Mouse (Mus musculus): ENCODE data around the gene H13.
A peak's percentile ranks its signal among the peaks of the same experiment; 100 is the strongest.

Gene H13

DNA sequence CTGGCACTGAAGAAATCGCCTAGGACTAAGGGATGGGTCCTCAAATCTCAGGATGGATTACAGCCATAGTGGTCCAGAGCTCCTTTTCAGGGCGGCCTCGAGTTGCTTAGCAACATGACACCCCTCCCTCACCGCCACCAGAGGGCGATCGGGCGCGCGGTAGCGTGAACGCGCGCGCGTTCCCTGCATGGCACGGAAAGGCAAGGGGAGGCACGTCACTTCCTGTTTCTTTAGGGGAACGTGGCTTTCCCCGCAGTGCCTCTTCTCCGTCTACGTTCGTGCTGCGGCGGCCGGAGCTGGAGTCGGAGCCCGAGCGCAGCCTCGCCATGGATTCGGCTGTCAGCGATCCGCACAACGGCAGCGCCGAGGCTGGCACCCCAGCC lies at the start of gene H13:
Gene H13, plus strand, starts transcription at position 206 of the 383 bp plus-strand sequence.
- DNase-seq, result peak; percentile 94

DNA sequence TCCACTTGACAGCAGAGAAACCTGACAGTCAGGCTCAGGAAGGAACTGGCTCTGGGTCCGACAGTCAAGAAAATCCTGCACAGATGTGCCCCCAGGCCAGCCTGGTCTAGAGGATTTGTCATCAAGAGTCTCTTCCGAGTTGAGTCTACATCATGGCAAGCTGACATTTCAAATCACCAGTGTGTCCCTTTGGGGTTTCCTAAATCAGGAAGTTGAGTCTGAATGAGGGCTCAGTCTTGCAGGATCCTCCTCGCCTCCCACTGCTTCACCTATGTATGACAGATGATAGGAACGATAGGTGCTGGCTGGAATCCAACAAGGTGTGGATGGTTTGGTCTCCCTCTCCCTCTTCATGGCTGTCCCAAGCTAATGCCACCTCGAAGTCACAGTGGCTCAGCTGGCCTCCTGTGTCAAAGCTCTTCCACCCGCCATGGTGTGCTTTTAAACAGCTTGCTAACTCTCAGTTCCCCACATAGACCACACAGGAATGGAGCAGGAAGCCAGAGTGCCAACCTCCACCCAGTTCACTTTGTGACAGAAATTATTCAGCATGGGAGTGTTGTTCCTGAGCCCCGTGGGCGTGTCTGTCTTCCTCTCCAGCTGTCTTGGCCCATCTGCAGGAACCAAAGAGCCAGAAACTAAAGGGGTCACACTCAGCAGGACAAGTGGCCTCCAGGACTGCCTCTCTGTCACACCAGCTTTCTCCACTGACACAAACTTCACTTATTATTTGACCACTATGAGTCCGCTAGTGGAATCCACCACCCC lies 48.7 kb upstream of the H13 start:
- DNase-seq, result no peak

DNA sequence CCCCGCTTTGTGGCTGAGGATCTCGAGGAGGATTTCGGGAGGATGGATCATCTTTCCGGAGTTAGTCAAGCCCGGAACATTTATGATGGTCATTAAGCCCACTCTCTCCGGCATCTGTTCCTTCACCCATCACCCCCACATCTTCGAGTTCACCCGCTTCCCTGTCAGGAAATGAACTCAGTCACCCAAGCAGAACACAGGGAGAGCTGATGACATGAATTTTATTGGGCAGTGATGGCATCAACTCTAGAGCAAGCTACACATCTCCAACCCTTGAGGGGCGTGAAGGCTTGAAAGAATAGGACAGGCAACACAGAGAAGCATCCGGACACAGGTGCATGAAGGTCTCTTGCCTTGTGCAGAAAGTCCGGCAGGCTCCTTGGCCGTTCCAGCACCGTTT lies 47.1 kb upstream of the H13 start:
- DNase-seq, result no peak

DNA sequence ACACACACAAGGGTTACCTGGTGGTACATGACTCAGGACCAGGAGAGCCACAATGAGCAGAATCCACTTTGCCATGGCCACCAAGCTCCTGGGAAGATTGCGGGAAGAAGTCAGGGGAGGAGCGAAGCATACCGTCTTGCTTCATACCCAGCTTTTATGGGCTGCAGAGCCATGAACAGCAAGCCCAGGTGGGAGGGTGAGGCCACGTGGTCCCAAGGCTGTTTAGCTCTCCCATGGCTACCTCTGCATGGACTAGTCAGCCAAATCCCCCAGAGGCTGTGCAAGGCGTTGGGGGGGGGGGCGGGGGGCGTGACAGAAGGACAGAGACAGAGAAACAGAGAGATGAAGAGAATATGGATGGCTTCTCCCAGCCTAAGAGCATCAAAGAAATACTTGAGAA lies 46.3 kb upstream of the H13 start, which contains the start of gene Defb25:
Gene Defb25, minus strand, starts transcription at position 101 of the 400 bp plus-strand sequence.
- no peak for DNase-seq

DNA sequence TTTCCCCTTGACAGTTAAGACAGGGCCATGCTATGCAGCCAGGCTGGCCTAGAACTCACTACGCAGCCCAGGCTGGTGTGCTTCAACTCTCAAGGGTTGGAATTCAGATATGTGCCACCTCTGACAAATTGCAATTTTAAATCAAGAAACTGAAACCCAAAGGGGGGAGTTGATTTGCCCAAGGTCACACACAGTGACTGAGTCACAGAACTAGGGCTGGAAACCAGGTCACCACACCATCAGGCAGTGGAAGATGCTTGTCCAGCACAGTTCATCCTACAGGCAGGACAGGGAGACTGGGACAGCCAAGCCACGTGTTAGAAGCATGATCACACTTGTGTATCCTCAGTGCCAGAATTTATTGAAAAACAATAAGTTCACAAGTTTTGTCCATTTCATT lies 44.7 kb upstream of the H13 start:
- no peak for DNase-seq

DNA sequence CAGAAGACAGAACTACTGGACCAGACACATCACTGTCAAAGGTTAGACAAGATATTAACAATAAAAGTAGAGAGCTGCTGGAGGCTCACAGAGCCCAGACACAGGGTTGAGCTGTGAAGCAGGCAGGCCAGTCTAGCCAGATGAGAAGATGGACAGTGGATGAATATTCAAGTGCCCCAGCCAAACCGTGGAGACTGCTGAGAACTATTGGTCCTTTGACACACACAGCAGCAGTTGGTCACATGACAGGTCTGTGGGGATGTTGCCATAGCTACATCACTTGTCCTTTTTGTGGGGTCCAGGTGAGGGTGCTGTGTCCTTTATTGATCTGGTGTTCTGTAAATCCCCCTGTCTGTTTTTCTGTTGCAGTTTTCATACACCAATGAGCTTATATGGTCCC lies 44.0 kb upstream of the H13 start:
- DNase-seq, result no peak

DNA sequence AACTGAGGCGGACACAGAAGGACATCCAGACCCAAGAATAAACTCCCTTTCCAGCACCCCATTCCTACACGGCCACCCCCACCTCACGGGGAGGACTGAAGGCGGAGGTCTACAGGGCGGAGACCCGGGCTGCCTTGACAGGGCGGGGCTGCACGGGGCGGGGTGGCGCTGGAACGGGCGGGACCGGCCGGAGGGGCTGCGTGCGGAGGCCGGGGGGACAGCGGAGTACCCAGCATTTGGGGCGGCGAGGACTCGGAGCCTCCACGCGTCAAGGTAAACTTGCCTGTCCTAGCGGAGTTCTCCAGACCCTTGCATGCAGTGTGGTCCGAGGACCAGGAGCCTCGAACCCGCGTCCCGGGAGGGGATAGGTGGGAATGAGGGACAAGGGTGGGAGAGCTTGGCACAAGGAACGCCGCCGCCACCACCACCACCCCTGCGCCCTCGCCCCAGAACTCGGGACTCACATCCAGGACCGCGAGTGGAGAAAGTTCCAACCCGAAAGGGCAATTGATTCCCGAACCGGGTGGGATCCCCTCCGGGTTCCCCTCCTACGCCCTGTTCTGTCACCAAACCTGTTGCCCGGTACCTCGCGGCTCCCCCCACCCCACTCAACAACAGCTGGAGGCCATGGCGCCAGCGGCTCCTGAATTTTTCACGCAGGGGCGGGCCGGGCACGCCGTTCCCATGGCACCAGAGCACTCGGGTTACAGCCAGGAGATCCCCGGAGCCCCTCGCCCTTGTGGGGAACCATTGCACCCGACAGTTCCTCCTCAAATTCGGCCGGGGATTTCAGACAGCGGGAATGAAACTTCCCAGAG lies 42.3 kb upstream of the H13 start, which contains the start of gene Rem1:
Gene Rem1, plus strand, starts transcription at position 178 of the 818 bp plus-strand sequence.
- no peak for DNase-seq

DNA sequence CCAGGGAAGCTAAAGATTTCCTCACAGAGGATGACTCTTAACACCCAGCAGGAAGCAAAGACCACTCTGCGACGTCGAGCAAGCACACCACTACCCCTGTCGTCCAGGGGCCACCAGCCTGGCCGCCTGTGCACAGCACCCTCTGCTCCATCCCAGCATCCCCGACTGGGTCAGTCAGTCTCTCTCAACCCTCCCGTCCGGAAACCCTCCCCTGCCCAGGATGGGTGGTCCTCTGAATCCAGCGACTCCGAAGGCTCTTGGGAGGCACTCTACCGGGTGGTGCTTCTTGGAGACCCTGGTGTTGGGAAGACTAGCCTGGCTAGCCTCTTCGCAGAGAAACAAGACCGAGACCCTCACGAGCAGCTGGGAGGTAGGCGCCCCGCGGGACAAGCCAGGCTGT lies 41.2 kb upstream of the H13 start:
- DNase-seq, result no peak

DNA sequence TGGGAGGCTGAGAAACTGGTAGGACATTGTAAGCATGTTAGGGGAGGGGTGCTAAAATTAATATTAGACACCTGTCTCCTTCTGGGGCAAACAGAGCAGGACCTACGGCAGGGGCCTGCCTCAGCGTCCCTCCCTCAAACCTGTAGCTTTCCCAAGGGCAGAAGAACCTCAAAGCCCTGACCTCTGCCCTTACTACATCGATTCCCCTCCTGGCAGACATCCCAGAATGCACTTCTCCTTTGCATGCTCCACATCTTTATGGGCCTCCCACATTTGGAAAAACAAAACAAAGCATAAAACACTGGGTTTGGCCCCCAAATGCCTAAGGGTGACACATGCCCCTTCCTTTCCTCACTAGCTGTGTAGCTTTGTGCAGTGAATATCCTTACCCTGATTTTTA lies 40.0 kb upstream of the H13 start:
- DNase-seq, result no peak

DNA sequence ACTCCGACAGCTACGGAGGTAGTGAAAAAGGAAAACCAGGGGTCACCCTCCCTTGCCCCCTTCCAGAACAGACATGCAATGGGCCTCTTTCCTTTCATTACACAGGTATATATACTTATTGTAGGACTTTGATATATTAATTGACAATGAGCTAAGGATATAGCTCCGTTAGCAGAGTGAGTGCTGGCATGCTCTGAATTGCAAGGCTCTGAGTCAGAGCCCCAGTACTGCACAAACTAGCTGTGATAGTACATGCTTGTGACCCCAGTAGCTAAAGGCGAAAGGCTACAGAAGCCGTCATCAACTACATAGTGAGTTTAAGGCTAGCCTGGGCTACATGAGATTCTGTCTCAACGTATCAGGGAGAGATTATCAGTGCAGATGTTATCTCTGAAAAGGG lies 39.4 kb upstream of the H13 start:
- DNase-seq, result no peak

DNA sequence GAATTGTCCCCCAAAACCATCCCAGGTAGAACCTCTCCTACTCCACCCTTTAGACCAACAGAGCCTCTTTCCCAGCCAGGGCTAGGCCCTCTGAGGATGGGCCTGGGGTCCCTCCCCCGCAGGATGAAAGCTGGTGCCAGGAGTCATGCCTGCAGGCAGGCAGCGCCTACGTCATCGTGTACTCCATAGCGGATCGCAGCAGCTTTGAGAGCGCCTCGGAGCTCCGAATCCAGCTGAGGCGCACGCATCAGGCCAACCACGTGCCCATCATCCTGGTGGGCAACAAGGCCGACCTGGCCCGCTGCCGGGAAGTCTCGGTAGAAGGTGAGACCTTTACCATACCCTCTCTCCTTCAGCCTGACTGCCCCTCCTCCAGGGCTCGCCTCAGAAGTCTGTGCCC lies 35.9 kb upstream of the H13 start:
- DNase-seq, result no peak

DNA sequence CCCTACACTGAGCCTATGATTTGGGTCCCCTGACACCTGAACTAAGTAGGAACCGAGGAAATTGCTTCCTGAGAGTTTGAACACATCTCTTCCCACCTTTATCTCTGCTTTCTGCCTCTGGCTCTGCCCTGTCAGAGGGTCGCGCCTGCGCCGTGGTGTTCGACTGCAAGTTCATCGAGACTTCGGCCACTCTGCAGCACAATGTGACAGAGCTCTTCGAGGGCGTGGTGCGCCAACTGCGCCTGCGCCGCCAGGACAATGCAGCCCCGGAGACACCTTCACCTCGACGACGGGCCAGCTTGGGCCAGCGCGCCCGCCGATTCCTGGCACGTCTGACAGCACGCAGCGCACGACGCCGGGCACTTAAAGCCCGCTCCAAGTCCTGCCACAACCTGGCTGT lies 35.0 kb upstream of the H13 start:
- no peak for DNase-seq

DNA sequence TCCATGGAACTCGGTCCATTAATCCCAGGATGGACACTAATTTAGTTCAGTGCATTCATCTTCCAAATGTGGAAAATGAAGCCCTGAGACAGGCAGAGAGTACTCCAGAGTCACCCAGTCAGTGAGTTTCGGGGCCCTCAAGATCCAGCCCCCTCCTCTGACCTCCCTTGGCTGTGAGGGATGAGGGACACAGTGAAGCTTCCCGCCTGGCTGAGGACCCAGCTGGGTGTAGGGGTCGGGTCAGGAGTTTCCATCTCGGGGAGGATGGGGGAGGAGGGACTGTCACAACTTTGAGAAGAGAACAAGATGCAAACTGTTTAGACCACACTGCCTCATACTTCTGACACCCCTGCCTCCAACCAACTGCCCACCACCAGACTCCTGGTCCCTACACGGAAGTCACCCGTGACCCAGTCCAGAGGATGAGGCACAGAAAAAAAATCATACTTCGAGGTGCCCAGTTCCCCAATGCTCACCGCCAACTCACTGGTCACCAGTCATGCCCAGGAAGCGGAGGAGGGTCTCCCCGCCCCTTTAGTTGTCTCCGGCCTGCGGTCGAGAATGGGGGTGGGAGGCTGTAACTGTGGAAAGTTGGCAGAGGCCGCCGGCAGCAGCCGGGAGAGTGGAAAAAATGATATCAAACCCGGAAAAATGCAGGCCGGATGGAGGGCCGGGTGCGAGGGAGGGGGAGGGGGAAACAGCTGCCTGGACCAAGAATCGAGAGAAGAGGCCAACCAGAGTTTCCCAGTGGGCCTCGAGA lies 32.8 kb upstream of the H13 start:
- DNase-seq, result no peak

DNA sequence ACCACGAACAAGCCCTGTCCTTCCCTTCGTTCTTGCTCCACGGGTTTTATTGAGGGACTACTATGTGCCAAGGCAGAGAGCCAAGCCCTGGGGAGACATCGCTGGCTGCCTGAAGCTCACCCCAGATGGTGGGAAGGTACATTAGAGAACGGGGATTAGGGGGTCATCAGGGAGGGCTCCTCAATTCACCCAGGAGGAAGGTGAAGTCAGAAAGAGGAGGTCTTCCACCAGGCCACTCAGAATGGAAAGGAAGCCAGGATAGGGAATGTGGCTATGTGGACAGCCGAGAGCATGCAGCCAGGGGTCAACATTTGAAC lies 32.3 kb upstream of the H13 start:
- no peak for DNase-seq

DNA sequence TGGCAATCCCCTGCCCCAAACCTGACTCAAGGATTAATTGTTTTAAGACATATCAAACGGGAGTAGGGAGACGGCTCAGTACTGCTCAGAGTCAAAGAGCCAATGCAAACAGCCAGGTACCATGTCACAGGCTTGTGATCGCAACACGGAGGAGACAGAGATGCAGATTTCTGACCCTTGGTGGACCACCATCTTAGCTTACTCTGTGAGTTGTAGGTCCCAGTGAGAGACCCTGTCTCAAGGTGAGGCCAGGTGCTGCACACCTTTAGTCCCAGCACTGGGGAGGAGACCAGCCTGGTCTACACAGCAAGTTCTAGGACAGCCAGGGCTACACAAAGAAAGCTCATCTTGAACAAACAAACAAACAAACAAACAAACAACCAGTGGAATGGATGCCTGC lies 31.9 kb upstream of the H13 start:
- no peak for DNase-seq

DNA sequence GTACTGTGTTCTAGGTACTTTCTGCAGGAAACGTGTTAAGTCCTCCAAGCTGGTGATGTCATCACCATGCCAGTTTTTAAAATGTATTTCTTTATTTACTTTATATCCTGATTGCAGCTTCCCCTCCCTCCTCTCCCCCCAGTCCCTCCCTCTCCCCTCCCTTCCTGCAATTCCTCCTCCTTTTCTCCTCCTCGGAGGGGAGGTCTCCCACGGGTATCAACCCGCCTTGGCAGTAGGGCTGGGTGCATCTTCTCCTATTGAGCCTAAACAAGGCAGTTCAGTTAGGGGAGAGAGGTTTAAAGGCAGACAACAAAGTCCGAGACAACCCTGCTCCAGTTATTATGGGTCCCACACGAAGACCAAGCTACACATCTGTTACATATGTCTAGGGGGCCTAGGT lies 30.4 kb upstream of the H13 start:
- no peak for DNase-seq

DNA sequence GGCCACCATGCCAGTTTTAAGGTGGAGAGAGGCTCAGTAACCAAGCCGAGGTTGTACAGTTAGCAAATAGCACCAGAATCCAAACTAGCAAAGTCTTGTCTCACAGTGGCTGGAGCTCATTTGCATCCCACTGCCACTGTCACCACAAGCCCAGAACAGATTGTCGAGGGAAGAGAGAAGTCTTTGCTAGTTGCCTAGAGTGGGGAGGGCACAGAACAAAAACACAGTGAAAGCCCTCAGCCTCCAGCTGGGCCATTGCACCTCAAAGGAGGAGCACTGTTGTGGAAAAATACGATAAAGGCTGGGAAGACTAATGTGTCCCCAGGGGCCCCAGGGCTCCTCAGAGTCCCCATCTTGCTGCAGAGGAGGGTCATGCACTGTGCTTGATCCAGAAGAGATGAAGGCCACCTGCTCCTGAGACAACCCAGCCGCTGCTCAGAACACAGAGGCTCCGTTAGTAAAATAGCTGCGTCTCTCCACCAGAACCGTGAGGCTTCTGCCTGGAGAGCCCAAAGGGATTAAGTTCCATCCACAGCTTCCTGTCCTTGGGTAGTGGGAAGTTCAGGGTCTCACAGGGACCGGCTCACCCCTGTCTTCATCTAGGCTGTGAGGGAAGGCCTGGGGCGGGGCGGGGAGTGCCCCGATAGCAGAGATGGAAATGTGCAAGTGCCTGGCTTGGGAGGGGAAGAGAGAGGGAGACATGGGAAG lies 29.7 kb upstream of the H13 start:
- DNase-seq, result no peak

DNA sequence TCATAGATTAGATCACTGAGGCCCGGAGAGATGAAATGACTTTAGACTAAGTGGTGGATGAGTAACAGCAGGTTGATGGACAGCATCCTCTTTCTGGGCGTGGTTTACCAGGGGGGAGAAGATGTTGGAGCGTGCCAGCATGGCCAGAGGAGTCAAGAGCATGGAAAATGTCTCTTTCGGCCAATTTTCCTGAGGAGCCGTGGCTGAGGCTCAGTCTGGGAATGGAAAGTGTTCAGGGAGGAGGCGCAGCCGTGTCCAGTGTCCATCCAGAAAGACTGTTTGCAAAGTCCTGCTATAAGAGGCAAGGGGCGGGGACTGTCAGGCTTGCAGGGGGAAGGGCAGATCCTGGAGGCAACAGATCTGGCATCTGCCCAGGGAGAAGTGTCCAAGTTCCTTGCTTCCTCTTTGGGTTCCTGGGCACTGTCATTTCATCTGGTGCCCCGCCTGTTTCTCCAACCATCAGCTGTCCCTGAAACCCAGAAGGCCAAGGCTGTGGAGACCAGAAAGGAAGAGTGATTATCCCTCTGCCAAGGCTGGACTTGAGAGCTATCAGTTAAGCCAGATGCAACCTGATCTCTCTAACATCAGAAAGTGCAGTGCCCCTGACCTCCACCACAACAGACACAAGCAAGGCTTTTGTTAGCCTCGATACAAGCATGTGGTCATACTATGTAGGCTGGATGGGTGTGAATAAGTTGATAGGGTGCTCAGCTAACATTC lies 16.2 kb upstream of the H13 start:
- DNase-seq, result no peak

DNA sequence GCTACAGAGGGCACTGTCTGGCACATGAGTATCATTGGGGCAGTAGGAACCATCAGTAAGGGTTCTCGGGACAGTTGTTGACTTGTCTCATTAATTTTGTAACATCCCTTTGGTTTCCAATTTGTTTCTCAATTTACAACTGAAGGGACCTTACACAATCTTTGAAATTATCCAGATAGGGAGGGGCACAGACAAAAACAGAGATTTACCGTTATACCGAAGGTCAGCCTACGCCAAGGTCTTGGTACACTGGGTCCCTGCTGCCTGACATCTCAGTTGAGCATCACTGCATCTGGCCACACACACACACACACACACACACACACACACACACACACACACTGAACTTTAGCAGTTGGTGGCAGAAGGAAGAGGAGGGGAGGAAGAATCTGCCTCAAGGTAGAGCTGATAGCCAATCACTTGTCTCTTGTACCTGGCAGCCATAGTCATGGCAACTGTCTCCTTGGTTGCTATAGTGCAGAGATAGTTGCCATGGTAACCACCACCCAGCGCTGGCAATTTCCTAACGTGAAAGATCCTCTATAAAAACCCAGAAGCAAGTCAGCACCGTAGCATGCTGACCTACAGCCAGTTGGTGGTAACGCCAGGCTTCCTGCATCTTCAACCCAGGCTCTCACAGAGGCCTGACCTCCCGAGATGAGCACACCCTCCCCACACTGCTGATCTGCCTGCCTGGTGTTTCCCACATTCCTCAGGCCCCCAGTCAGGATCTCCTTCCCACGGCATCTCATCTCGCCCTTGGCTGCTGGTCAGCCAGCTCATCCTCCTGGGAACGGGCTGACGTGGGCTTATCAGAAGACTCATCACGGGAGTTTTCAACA lies 15.2 kb upstream of the H13 start:
- no peak for DNase-seq

DNA sequence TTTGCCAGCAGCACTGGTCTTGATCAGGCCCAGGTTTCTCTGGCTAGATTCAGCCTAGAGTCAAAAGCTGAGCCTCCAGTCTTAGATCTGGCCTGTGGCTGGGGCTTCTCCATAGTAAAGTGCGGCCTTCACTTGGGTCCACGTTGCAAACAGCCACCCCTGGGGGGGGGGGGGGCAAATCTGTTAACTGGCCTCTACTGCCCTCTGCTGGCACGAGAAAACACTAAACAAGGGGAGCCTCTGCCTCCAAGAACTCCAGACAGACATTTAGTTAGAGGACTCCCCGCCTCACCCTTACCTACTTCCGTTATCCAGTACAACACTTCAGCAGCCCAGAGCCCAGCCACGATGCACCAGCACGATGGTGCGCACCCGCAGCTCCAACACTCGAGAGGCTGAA lies 11.9 kb upstream of the H13 start:
- DNase-seq, result peak; percentile 38

DNA sequence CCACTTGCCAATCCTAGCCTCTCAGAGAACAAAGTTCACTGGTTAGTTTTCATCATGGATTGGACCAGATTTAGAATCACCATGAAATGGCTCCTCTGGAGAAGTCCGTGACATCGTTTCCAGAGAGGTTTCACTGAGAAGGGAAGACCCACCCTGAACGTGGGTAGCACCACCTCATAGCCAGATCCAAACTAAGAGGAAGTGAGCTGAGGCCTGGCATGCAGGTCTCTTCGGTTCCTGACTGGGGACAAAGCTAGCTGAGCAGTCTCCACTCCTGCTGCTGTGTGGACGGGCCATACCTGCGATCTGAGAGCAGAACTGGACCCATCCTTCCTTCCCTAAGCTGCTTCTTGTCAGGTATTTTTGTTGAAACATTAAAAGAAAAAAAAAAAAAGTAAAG lies 8.1 kb upstream of the H13 start:
- DNase-seq, result no peak

All from thymus, postnatal 4 days (tissue).